Mouse (Mus musculus) spleen, adult 2 months (tissue): Measurements from ENCODE around the gene Slc10a7. TPM values are rescaled to one million over a fixed set of nuclear protein-coding genes. Genes with fewer than 3 reads are reported as not detected.
"Not testable (repeated sequence)": the region's sequence is repeated elsewhere in the genome, so short reads cannot be mapped to it uniquely, and the experiment has no call there.

Experiments
- DNase-seq, 2 experiments: peaks; one replicate each; pipeline versions ENCODE4 v3.0.0 to v3.0.0-alpha.2; 2012 to 2021; ENCODE audit warnings: low spot score in 2 of 2, low read depth in 1 of 2
- H3K27ac ChIP-seq: fragments of 200-500 bp; 2 replicates; pipeline ENCODE4 v1.5.1; 2012; ENCODE audit warnings: low read length, inconsistent platforms; ENCODE audit not compliant: insufficient read depth
- H3K27me3 ChIP-seq: fragments of 200-500 bp; 2 replicates; pipeline ENCODE4 v1.6.1; 2012; ENCODE audit warnings: mild to moderate bottlenecking, moderate library complexity, low read length, inconsistent platforms; ENCODE audit not compliant: control insufficient read depth, insufficient read depth
- H3K36me3 ChIP-seq: fragments of 200-500 bp; 2 replicates; pipeline ENCODE4 v1.6.1; 2012; ENCODE audit warnings: mild to moderate bottlenecking, low read length, inconsistent platforms; ENCODE audit not compliant: control insufficient read depth, insufficient read depth
- H3K4me1 ChIP-seq: fragments of 200-500 bp; 2 replicates; pipeline ENCODE4 v1.6.1; 2011; ENCODE audit warnings: inconsistent platforms; ENCODE audit not compliant: control insufficient read depth, insufficient read depth, insufficient read length
- H3K4me3 ChIP-seq: fragments of 200-500 bp; 2 replicates; pipeline ENCODE4 v1.5.1; 2011; ENCODE audit warnings: mild to moderate bottlenecking, inconsistent platforms; ENCODE audit not compliant: insufficient read depth, insufficient read length; ENCODE audit errors: extremely low read depth
- CTCF ChIP-seq: fragments of 200-500 bp; IDR thresholded peaks from 2 replicates; pipeline ENCODE4 v1.5.1; 2011; ENCODE audit warnings: mild to moderate bottlenecking, inconsistent platforms; ENCODE audit not compliant: insufficient read depth, insufficient read length, insufficient replicate concordance; ENCODE audit errors: extremely low read depth
- POLR2A ChIP-seq: fragments of 200-500 bp; IDR thresholded peaks from 2 replicates; pipeline ENCODE4 v1.6.1; 2011; ENCODE audit warnings: low read depth, low read length, inconsistent platforms
- WGBS: fragments of 180-500 bp; shearing (Covaris S2); methylation state at CpG from one replicate; pipeline ENCODE4 v1.1.7; 2018; 5-methylcytosine and 5-hydroxymethylcytosine counted together
- polyA plus RNA-seq: library from polyadenylated mRNA; depleted of rRNA; stranded (reverse); fragments of >200 nt; gene quantifications from 2 replicates; pipeline ENCODE4 v1.2.3, GENCODE M21; 2012

Gene Slc10a7
- polyA plus RNA-seq, 1 experiment = 10.7 TPM

GRCm38 (mm10) chr8:78515132-78515531 is 6.0 kb downstream of the Slc10a7 start:
- no peaks in the 10 kb centered on the region; the same call in 1 of the 2 replicates for H3K4me1 ChIP-seq
- no peak overlapping the region for H3K27ac ChIP-seq
- H3K27me3 ChIP-seq = no peaks in the 10 kb centered on the region
- WGBS = 80% methylated on average over 3 of the region's 3 CpGs
- H3K36me3 ChIP-seq = peaks cover 5% of the 10 kb centered on the region
- DNase-seq = no peak
- no peak for TF ChIP-seq CTCF
- TF ChIP-seq POLR2A = no peak
- no peak overlapping the region for H3K4me3 ChIP-seq

DNA sequence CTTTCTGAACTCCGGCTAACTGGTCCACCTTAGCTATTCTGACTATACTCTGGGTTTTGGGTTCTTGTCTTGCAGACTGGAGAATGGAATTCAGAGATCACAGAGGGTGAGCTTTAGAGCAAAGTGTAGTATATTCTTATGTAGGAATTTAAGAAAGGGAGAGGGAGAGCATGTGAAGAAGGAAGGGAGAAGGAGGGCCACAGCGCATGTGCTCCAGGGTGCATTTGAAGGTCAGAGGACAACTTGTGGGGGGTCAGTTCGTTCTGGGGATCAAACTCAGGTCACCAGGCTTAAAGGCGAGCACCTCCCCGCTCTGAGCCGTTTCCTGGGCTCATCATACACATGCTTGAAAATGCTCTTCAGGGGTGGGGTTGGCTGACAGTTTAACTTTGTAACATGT is 24.8 kb downstream of the Slc10a7 start:
- Histone ChIP-seq H3K4me3 (no peak overlapping the region), H3K27ac (no peak overlapping the region), H3K27me3 (no peaks in the 10 kb centered on the region), H3K4me1 (no peaks in the 10 kb centered on the region), H3K36me3 (peaks cover 11% of the 10 kb centered on the region)
- WGBS = 94% methylated on average over 6 of the region's 6 CpGs
- no peak for DNase-seq
- TF ChIP-seq POLR2A (no peak), CTCF (no peak)

DNA sequence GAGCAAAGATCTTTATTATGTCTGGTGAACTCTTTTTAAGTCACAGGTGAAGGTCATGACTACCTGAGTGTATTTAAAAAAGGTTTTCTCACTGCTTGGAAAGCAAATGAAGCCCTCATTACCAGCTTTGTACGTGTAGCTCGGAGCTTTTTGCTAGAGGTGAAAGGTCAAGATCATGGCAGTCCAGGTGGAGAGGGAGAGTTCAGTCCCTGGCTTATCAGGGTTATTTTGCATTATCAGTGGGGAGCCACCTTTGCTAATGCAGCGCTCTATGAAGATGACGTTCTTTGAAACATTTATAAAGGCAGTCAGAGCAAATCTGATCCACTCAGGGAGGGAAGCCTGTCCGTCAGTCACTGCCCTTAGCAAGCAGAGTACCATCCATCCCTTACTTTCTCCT is 27.6 kb downstream of the Slc10a7 start:
- H3K27me3 ChIP-seq = no peaks in the 10 kb centered on the region
- no peaks in the 10 kb centered on the region for H3K4me1 ChIP-seq
- no peak overlapping the region for H3K4me3 ChIP-seq
- 95% methylated on average over 5 of the region's 5 CpGs for WGBS
- TF ChIP-seq CTCF (no peak), POLR2A (no peak)
- H3K36me3 ChIP-seq = peaks cover 8% of the 10 kb centered on the region
- DNase-seq = no peak
- no peak overlapping the region for H3K27ac ChIP-seq

GRCm38 (mm10) chr8:78537795-78538194 is 28.6 kb downstream of the Slc10a7 start:
- Histone ChIP-seq H3K4me3 (no peak overlapping the region), H3K36me3 (peaks cover 5% of the 10 kb centered on the region), H3K27ac (no peak overlapping the region), H3K4me1 (no peaks in the 10 kb centered on the region), H3K27me3 (no peaks in the 10 kb centered on the region)
- 95% methylated on average over 3 of the region's 3 CpGs for WGBS
- DNase-seq = no peak
- no peak for TF ChIP-seq CTCF
- TF ChIP-seq POLR2A = no peak

DNA sequence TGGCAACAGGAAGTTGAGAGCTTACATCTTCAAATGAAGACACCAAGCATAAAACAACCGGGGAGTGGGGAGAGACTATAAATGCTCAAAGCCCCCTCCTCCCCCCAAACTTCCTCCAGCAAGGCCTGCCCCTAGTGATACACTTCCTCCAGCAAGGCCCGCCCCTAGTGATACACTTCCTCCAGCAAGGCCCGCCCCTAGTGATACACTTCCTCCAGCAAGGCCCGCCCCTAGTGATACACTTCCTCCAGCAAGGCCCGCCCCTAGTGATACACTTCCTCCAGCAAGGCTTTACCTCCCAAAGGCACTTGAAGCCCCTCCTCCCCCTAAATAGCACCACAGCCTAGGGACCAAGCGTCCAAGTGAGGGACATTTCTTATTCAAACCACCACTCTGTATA is 33.5 kb downstream of the Slc10a7 start:
- WGBS = 89% methylated on average over 4 of the region's 6 CpGs

GRCm38 (mm10) chr8:78543621-78544020 is 34.5 kb downstream of the Slc10a7 start:
- no peak overlapping the region for H3K27ac ChIP-seq
- WGBS = 68% methylated on average over 1 of the region's 1 CpGs
- no peak for DNase-seq
- peaks cover 4% of the 10 kb centered on the region for H3K36me3 ChIP-seq
- no peaks in the 10 kb centered on the region for H3K27me3 ChIP-seq
- no peaks in the 10 kb centered on the region for H3K4me1 ChIP-seq
- H3K4me3 ChIP-seq = no peak overlapping the region
- TF ChIP-seq POLR2A (no peak), CTCF (no peak)

More for the DNA sequence above, 33.5 kb downstream of the Slc10a7 start:
- H3K27ac ChIP-seq, H3K36me3 ChIP-seq, DNase-seq, H3K27me3 ChIP-seq, H3K4me3 ChIP-seq, H3K4me1 ChIP-seq: not testable (repeated sequence)

GRCm38 (mm10) chr8:78544545-78544944 is 35.4 kb downstream of the Slc10a7 start:
- DNase-seq = no peak
- H3K27ac ChIP-seq = no peak overlapping the region
- no peaks in the 10 kb centered on the region for H3K4me1 ChIP-seq
- peaks cover 4% of the 10 kb centered on the region; the same call in 1 of the 2 replicates for H3K36me3 ChIP-seq
- TF ChIP-seq POLR2A (no peak), CTCF (no peak)
- no peaks in the 10 kb centered on the region for H3K27me3 ChIP-seq
- H3K4me3 ChIP-seq = no peak overlapping the region
- 73% methylated on average over 2 of the region's 2 CpGs for WGBS

DNA sequence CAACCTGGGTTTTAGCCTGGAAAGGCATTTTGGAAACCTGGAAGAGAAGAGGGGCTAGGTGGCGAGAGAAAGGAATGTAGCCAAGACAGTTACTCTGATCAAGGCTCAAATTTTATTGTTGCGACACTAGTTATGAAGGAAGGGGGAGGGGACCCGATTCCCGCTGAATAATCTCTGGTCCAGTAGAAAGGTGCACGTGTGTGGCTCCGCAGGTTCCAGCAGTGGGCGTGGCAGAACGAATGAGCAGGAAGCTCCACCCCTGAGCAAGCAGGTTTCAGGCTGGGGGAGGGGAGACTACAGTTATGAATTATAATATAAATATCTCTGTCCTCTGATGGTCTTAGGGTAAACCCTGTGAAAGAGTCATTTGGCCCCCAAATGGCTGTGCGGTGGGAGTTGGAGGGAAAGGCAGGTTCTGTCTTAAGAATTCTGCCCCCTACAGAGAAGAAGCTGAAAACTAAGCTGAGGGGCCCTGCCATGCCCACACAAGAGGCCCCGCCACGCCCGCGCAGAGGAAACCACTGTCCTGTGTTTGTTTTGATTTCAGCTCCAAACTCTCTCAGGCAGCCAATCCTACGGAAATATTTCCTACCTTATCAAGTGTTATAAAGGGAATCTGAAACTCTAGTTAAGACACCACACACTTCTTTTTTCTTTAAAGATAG is 36.1 kb downstream of the Slc10a7 start:
- not testable (repeated sequence) for H3K27ac ChIP-seq, DNase-seq
- 71% methylated on average over 9 of the region's 14 CpGs for WGBS

More for the DNA sequence above, 36.1 kb downstream of the Slc10a7 start:
- H3K27me3 ChIP-seq, H3K36me3 ChIP-seq, H3K4me3 ChIP-seq, H3K4me1 ChIP-seq: not testable (repeated sequence)
